Mouse (Mus musculus) thymus, adult 2 months (tissue): Measurements from ENCODE around the gene Dkk3. TPM values are rescaled to one million over a fixed set of nuclear protein-coding genes. Genes with fewer than 3 reads are reported as not detected.
A peak's percentile ranks its signal among the peaks of the same experiment; 100 is the strongest.

ENCODE experiments used
- DNase-seq: peaks from one replicate; pipeline ENCODE4 v3.0.0; 2021
- H3K27ac ChIP-seq: fragments of 200-500 bp; 2 replicates; pipeline ENCODE4 v1.5.1; 2012; ENCODE audit warnings: low read length, control low read depth; ENCODE audit not compliant: control insufficient read depth, insufficient read depth
- H3K27me3 ChIP-seq: fragments of 200-500 bp; 2 replicates; pipeline ENCODE4 v1.6.1; 2012; ENCODE audit warnings: mild to moderate bottlenecking, low read length, moderate library complexity, mixed read lengths; ENCODE audit not compliant: control insufficient read depth, insufficient read depth
- H3K36me3 ChIP-seq: fragments of 200-500 bp; 2 replicates; pipeline ENCODE4 v1.6.1; 2012; ENCODE audit warnings: mild to moderate bottlenecking, low read length, moderate library complexity; ENCODE audit not compliant: control insufficient read depth, insufficient read depth
- H3K4me1 ChIP-seq: fragments of 200-500 bp; replicated peaks from 2 replicates; pipeline ENCODE4 v1.6.1; 2012; ENCODE audit warnings: low read length; ENCODE audit not compliant: control insufficient read depth, insufficient read depth
- H3K4me3 ChIP-seq: fragments of 200-500 bp; 2 replicates; pipeline ENCODE4 v1.5.1; 2012; ENCODE audit warnings: mild to moderate bottlenecking, low read length, control low read depth, moderate library complexity; ENCODE audit not compliant: control insufficient read depth, insufficient read depth
- CTCF ChIP-seq: fragments of 200-500 bp; IDR thresholded peaks from 2 replicates; pipeline ENCODE4 v1.5.1; 2012; ENCODE audit warnings: mild to moderate bottlenecking, control low read depth, low read length, moderate library complexity, borderline replicate concordance; ENCODE audit not compliant: control insufficient read depth, poor library complexity, insufficient read depth; ENCODE audit errors: extremely low read depth
- POLR2A ChIP-seq: fragments of 200-500 bp; IDR thresholded peaks from 2 replicates; pipeline ENCODE4 v1.6.1; 2012; ENCODE audit warnings: mild to moderate bottlenecking, low read length, control low read depth, moderate library complexity; ENCODE audit not compliant: control insufficient read depth, poor library complexity, insufficient read depth; ENCODE audit errors: extremely low read depth
- WGBS: fragments of 180-500 bp; shearing (Covaris S2); methylation state at CpG from one replicate; pipeline ENCODE4 v1.1.7; 2018; 5-methylcytosine and 5-hydroxymethylcytosine counted together
- polyA plus RNA-seq: library from polyadenylated mRNA; depleted of rRNA; stranded (reverse); fragments of >200 nt; gene quantifications from 2 replicates; pipeline ENCODE4 v1.2.3, GENCODE M21; 2012; rRNA removed

Dkk3 gene
- polyA plus RNA-seq, 1 experiment = 5.9 TPM

- H3K4me1 ChIP-seq = no peaks in the 10 kb centered on the region
- no peak for DNase-seq
- H3K27ac ChIP-seq = no peak overlapping the region
- H3K27me3 ChIP-seq = no peaks in the 10 kb centered on the region
- WGBS = 94% methylated on average over 2 of the region's 2 CpGs
- H3K36me3 ChIP-seq = peaks cover 56% of the 10 kb centered on the region
- H3K4me3 ChIP-seq = no peak overlapping the region
- no peak for TF ChIP-seq CTCF
- no peak for TF ChIP-seq POLR2A
Observed at GRCm38 (mm10) chr7:112086186-112086585, 72.7 kb downstream of the Dkk3 start.

- Histone ChIP-seq H3K4me3 (no peak overlapping the region), H3K36me3 (peaks cover 50% of the 10 kb centered on the region), H3K27ac (no peak overlapping the region), H3K27me3 (no peaks in the 10 kb centered on the region), H3K4me1 (no peaks in the 10 kb centered on the region)
- peak; percentile 64; the same call in 1 of the 2 replicates for TF ChIP-seq CTCF
- no peak for TF ChIP-seq POLR2A
- WGBS = 65% methylated on average over 4 of the region's 4 CpGs
- DNase-seq = peak; percentile 84
Observed at GRCm38 (mm10) chr7:112085062-112085461, 73.8 kb downstream of the Dkk3 start.

DNA sequence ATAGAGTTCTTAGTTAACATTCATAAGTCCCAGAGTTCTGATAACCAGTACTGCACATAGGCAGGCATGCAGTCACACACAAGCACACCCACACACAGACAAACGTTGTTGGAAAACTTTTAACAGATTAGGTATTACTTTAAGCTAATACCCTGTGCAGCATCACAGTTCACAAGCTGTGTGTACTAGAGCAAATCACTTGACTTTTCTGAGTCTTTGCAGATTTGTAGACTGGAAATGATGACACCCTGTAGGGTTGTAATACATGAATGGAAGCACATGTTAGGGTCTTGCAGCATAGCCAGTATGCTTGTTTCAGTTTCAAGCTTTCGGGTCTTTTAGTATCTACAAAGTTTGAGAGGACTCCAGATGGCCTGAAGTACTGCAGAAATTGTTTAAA, 74.6 kb downstream of the Dkk3 start:
- Histone ChIP-seq H3K4me3 (no peak overlapping the region), H3K27ac (no peak overlapping the region), H3K4me1 (no peaks in the 10 kb centered on the region), H3K27me3 (no peaks in the 10 kb centered on the region), H3K36me3 (peaks cover 45% of the 10 kb centered on the region)
- TF ChIP-seq CTCF (no peak), POLR2A (no peak)
- no peak for DNase-seq
- 92% methylated on average over 2 of the region's 2 CpGs for WGBS

DNA sequence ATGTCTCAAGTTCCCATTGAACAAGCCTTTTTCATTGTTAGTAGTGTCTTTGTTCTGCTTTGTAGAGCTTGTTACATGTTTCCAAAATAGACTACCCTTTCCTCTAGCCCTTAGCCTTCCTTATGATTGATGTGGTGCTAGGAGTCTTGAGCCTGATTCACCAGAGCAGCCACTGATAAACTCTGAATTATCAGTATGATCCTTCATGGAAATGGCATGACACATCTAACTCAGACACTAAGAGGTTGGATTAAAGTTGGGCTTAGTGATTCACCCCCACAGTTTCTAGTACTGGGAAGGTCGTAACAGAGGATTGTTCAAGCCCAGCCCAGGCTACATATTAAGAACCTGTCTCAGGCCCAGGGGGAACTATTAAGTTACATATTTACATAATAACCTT, 76.2 kb downstream of the Dkk3 start:
- DNase-seq = no peak
- WGBS = 95% methylated on average over 1 of the region's 1 CpGs
- Histone ChIP-seq H3K4me1 (no peaks in the 10 kb centered on the region), H3K4me3 (no peak overlapping the region), H3K27ac (no peak overlapping the region), H3K36me3 (peaks cover 44% of the 10 kb centered on the region), H3K27me3 (no peaks in the 10 kb centered on the region)
- TF ChIP-seq CTCF (no peak), POLR2A (no peak)

GRCm38 (mm10) chr7:112074868-112075267, 84.0 kb downstream of the Dkk3 start:
- DNase-seq = no peak
- WGBS = 96% methylated on average over 5 of the region's 5 CpGs
- Histone ChIP-seq H3K4me3 (no peak overlapping the region), H3K36me3 (peaks cover 15% of the 10 kb centered on the region), H3K27ac (no peak overlapping the region), H3K4me1 (no peaks in the 10 kb centered on the region), H3K27me3 (no peaks in the 10 kb centered on the region)
- TF ChIP-seq CTCF = no peak
- TF ChIP-seq POLR2A = no peak

Other genes with a start within 250 kb of the Dkk3 start
- 12.6 and 13.2 TPM in 2 replicates for gene Usp47, start 135.6 kb downstream of the Dkk3 start, polyA plus RNA-seq
- gene Mical2, start 66.8 kb upstream of the Dkk3 start, polyA plus RNA-seq = 3.5 TPM in 2 replicates